Mouse (Mus musculus) testis, adult 2 months (tissue): Measurements from ENCODE around the gene Car5a.

Experiments
- CTCF ChIP-seq: fragments of 200-500 bp; IDR thresholded peaks from 2 replicates; pipeline ENCODE4 v1.5.1; 2012; ENCODE audit warnings: low read depth, mild to moderate bottlenecking, inconsistent platforms, low read length, moderate library complexity; ENCODE audit not compliant: control insufficient read depth, insufficient read depth, insufficient replicate concordance
- POLR2A ChIP-seq: fragments of 200-500 bp; IDR thresholded peaks from 2 replicates; pipeline ENCODE4 v1.6.1; 2012; ENCODE audit warnings: low read depth, mild to moderate bottlenecking, inconsistent platforms, low read length, moderate library complexity; ENCODE audit not compliant: control insufficient read depth

- TF ChIP-seq POLR2A = no peak
- no peak for TF ChIP-seq CTCF
Observed at GRCm38 (mm10) chr8:121881921-121882320, 62.8 kb downstream of the Car5a start.
